Mouse (Mus musculus): ENCODE results near the gene Plp1. TPM values are rescaled to one million over a fixed set of nuclear protein-coding genes. Genes with fewer than 3 reads are reported as not detected.

The Plp1 gene
- 8.1 and 8.5 TPM in 2 replicates for polyA plus RNA-seq (2014; fragmentation: Nextera tagmentation; extraction: Ambion mirVana)

- no peaks in the 10 kb centered on the region for H3K36me3 ChIP-seq (ENCODE audit: control insufficient read depth, insufficient read depth, low read length)
- H3K9me3 ChIP-seq (replicated peaks; ENCODE audit: control insufficient read depth, low read length) = no peaks in the 10 kb centered on the region
- H3K4me1 ChIP-seq (ENCODE audit: control insufficient read depth, insufficient read depth, low read length) = no peaks in the 10 kb centered on the region
- 38% methylated on average over 1 of the region's 1 CpGs for WGBS (ENCODE audit: insufficient replicate concordance)
- no peak for ATAC-seq (replicated peaks; ENCODE audit: insufficient number of reproducible peaks, low FRiP score, low TSS enrichment)
- no peaks in the 10 kb centered on the region; the same call in 1 of the 2 replicates for H3K27me3 ChIP-seq (ENCODE audit: control insufficient read depth, insufficient read depth, low read length)
- H3K4me3 ChIP-seq (ENCODE audit: low read depth, low read length) = no peak within 1 kb of the TSS
- no peak within 1 kb of the TSS for H3K27ac ChIP-seq (ENCODE audit: low read depth, low read length)
- no peak within 1 kb of the TSS for H3K4me2 ChIP-seq
- no peak within 1 kb of the TSS for H3K9ac ChIP-seq (ENCODE audit: low read depth, low read length)
Observed at GRCm38 (mm10) chrX:136822371-136822770, at the start of gene Plp1. Gene Plp1, plus strand, starts transcription at chrX:136822671.

GRCm38 (mm10) chrX:136773035-136773434 is 49.4 kb upstream of the Plp1 start:
- Histone ChIP-seq H3K9me3 (replicated peaks; ENCODE audit: control insufficient read depth, low read length) (no peaks in the 10 kb centered on the region), H3K4me2 (no peak overlapping the region), H3K9ac (ENCODE audit: low read depth, low read length) (no peak overlapping the region), H3K36me3 (ENCODE audit: control insufficient read depth, insufficient read depth, low read length) (no peaks in the 10 kb centered on the region), H3K27ac (ENCODE audit: low read depth, low read length) (no peak overlapping the region), H3K4me1 (ENCODE audit: control insufficient read depth, insufficient read depth, low read length) (no peaks in the 10 kb centered on the region), H3K27me3 (ENCODE audit: control insufficient read depth, insufficient read depth, low read length) (no peaks in the 10 kb centered on the region), H3K4me3 (ENCODE audit: low read depth, low read length) (no peak overlapping the region)
- 71% methylated on average over 1 of the region's 1 CpGs for WGBS (ENCODE audit: insufficient replicate concordance)
- no peak for ATAC-seq (replicated peaks; ENCODE audit: insufficient number of reproducible peaks, low FRiP score, low TSS enrichment)

- no peaks in the 10 kb centered on the region for H3K27me3 ChIP-seq (ENCODE audit: control insufficient read depth, insufficient read depth, low read length)
- H3K27ac ChIP-seq (ENCODE audit: low read depth, low read length) = no peak overlapping the region
- no peaks in the 10 kb centered on the region for H3K4me1 ChIP-seq (ENCODE audit: control insufficient read depth, insufficient read depth, low read length)
- H3K9ac ChIP-seq (ENCODE audit: low read depth, low read length) = no peak overlapping the region
- no peaks in the 10 kb centered on the region for H3K36me3 ChIP-seq (ENCODE audit: control insufficient read depth, insufficient read depth, low read length)
- no peaks in the 10 kb centered on the region for H3K9me3 ChIP-seq (replicated peaks; ENCODE audit: control insufficient read depth, low read length)
- 71% methylated on average over 3 of the region's 3 CpGs for WGBS (ENCODE audit: insufficient replicate concordance)
- H3K4me3 ChIP-seq (ENCODE audit: low read depth, low read length) = no peak overlapping the region
- no peak overlapping the region for H3K4me2 ChIP-seq
- no peak for ATAC-seq (replicated peaks; ENCODE audit: insufficient number of reproducible peaks, low FRiP score, low TSS enrichment)
Observed at GRCm38 (mm10) chrX:136778046-136778445, 44.4 kb upstream of the Plp1 start.

GRCm38 (mm10) chrX:136779262-136779661 is 43.2 kb upstream of the Plp1 start:
- no peaks in the 10 kb centered on the region for H3K27me3 ChIP-seq (ENCODE audit: control insufficient read depth, insufficient read depth, low read length)
- no peak for ATAC-seq (replicated peaks; ENCODE audit: insufficient number of reproducible peaks, low FRiP score, low TSS enrichment)
- H3K4me3 ChIP-seq (ENCODE audit: low read depth, low read length) = no peak overlapping the region
- no peaks in the 10 kb centered on the region for H3K36me3 ChIP-seq (ENCODE audit: control insufficient read depth, insufficient read depth, low read length)
- no peaks in the 10 kb centered on the region for H3K4me1 ChIP-seq (ENCODE audit: control insufficient read depth, insufficient read depth, low read length)
- H3K9me3 ChIP-seq (replicated peaks; ENCODE audit: control insufficient read depth, low read length) = no peaks in the 10 kb centered on the region
- H3K4me2 ChIP-seq = no peak overlapping the region
- H3K9ac ChIP-seq (ENCODE audit: low read depth, low read length) = no peak overlapping the region
- H3K27ac ChIP-seq (ENCODE audit: low read depth, low read length) = no peak overlapping the region
- WGBS (ENCODE audit: insufficient replicate concordance) = 57% methylated on average over 2 of the region's 2 CpGs

- Histone ChIP-seq H3K27me3 (ENCODE audit: control insufficient read depth, insufficient read depth, low read length) (no peaks in the 10 kb centered on the region), H3K4me2 (no peak within 1 kb of the TSS), H3K4me3 (ENCODE audit: low read depth, low read length) (no peak within 1 kb of the TSS), H3K9ac (ENCODE audit: low read depth, low read length) (no peak within 1 kb of the TSS), H3K36me3 (ENCODE audit: control insufficient read depth, insufficient read depth, low read length) (no peaks in the 10 kb centered on the region), H3K27ac (ENCODE audit: low read depth, low read length) (no peak within 1 kb of the TSS), H3K9me3 (replicated peaks; ENCODE audit: control insufficient read depth, low read length) (no peaks in the 10 kb centered on the region), H3K4me1 (ENCODE audit: control insufficient read depth, insufficient read depth, low read length) (no peaks in the 10 kb centered on the region)
- no peak for ATAC-seq (replicated peaks; ENCODE audit: insufficient number of reproducible peaks, low FRiP score, low TSS enrichment)
- WGBS (ENCODE audit: insufficient replicate concordance) = 73% methylated on average over 3 of the region's 3 CpGs
Observed at GRCm38 (mm10) chrX:136780041-136780440, 42.4 kb upstream of the Plp1 start, which contains the start of gene Glra4. Gene Glra4, minus strand, starts transcription at chrX:136780141.

GRCm38 (mm10) chrX:136789446-136789845 is 33.0 kb upstream of the Plp1 start:
- Histone ChIP-seq H3K36me3 (ENCODE audit: control insufficient read depth, insufficient read depth, low read length) (no peaks in the 10 kb centered on the region), H3K27me3 (ENCODE audit: control insufficient read depth, insufficient read depth, low read length) (no peaks in the 10 kb centered on the region), H3K4me1 (ENCODE audit: control insufficient read depth, insufficient read depth, low read length) (no peaks in the 10 kb centered on the region), H3K27ac (ENCODE audit: low read depth, low read length) (no peak overlapping the region), H3K9me3 (replicated peaks; ENCODE audit: control insufficient read depth, low read length) (no peaks in the 10 kb centered on the region), H3K4me2 (no peak overlapping the region), H3K4me3 (ENCODE audit: low read depth, low read length) (no peak overlapping the region), H3K9ac (ENCODE audit: low read depth, low read length) (no peak overlapping the region)
- WGBS (ENCODE audit: insufficient replicate concordance) = 70% methylated on average over 4 of the region's 4 CpGs
- ATAC-seq (replicated peaks; ENCODE audit: insufficient number of reproducible peaks, low FRiP score, low TSS enrichment) = no peak

- Histone ChIP-seq H3K27ac (ENCODE audit: low read depth, low read length) (no peak overlapping the region), H3K9ac (ENCODE audit: low read depth, low read length) (no peak overlapping the region), H3K4me1 (ENCODE audit: control insufficient read depth, insufficient read depth, low read length) (no peaks in the 10 kb centered on the region), H3K4me3 (ENCODE audit: low read depth, low read length) (no peak overlapping the region), H3K4me2 (no peak overlapping the region), H3K9me3 (replicated peaks; ENCODE audit: control insufficient read depth, low read length) (no peaks in the 10 kb centered on the region), H3K36me3 (ENCODE audit: control insufficient read depth, insufficient read depth, low read length) (no peaks in the 10 kb centered on the region), H3K27me3 (ENCODE audit: control insufficient read depth, insufficient read depth, low read length) (no peaks in the 10 kb centered on the region)
- WGBS (ENCODE audit: insufficient replicate concordance) = 77% methylated on average over 2 of the region's 2 CpGs
- ATAC-seq (replicated peaks; ENCODE audit: insufficient number of reproducible peaks, low FRiP score, low TSS enrichment) = no peak
Observed at GRCm38 (mm10) chrX:136797223-136797622, 25.2 kb upstream of the Plp1 start.

- H3K27me3 ChIP-seq (ENCODE audit: control insufficient read depth, insufficient read depth, low read length) = no peaks in the 10 kb centered on the region; the same call in 1 of the 2 replicates
- H3K36me3 ChIP-seq (ENCODE audit: control insufficient read depth, insufficient read depth, low read length) = no peaks in the 10 kb centered on the region
- no peak overlapping the region for H3K27ac ChIP-seq (ENCODE audit: low read depth, low read length)
- no peak overlapping the region for H3K4me2 ChIP-seq
- no peak overlapping the region for H3K9ac ChIP-seq (ENCODE audit: low read depth, low read length)
- ATAC-seq (replicated peaks; ENCODE audit: insufficient number of reproducible peaks, low FRiP score, low TSS enrichment) = no peak
- H3K9me3 ChIP-seq (replicated peaks; ENCODE audit: control insufficient read depth, low read length) = no peaks in the 10 kb centered on the region
- 83% methylated on average over 6 of the region's 6 CpGs for WGBS (ENCODE audit: insufficient replicate concordance)
- H3K4me3 ChIP-seq (ENCODE audit: low read depth, low read length) = no peak overlapping the region
- no peaks in the 10 kb centered on the region for H3K4me1 ChIP-seq (ENCODE audit: control insufficient read depth, insufficient read depth, low read length)
Observed at GRCm38 (mm10) chrX:136819752-136820151, 2.7 kb upstream of the Plp1 start.

GRCm38 (mm10) chrX:136820250-136820649 is 2.2 kb upstream of the Plp1 start:
- Histone ChIP-seq H3K4me1 (ENCODE audit: control insufficient read depth, insufficient read depth, low read length) (no peaks in the 10 kb centered on the region), H3K4me3 (ENCODE audit: low read depth, low read length) (no peak overlapping the region), H3K9ac (ENCODE audit: low read depth, low read length) (no peak overlapping the region), H3K27me3 (ENCODE audit: control insufficient read depth, insufficient read depth, low read length) (no peaks in the 10 kb centered on the region; the same call in 1 of the 2 replicates), H3K9me3 (replicated peaks; ENCODE audit: control insufficient read depth, low read length) (no peaks in the 10 kb centered on the region), H3K36me3 (ENCODE audit: control insufficient read depth, insufficient read depth, low read length) (no peaks in the 10 kb centered on the region), H3K4me2 (no peak overlapping the region), H3K27ac (ENCODE audit: low read depth, low read length) (no peak overlapping the region)
- 20% methylated on average over 1 of the region's 1 CpGs for WGBS (ENCODE audit: insufficient replicate concordance)
- no peak for ATAC-seq (replicated peaks; ENCODE audit: insufficient number of reproducible peaks, low FRiP score, low TSS enrichment)
